Mouse (Mus musculus) G1E (cell line): ENCODE data around the gene Srarp.

Experiments
- CTCF ChIP-seq: IDR thresholded peaks from 2 replicates; pipeline ENCODE4 v1.5.1; 2012; ENCODE audit warnings: low read depth, low read length, inconsistent platforms, mixed read lengths
- GATA1 ChIP-seq: IDR thresholded peaks from 2 replicates; pipeline ENCODE4 v1.6.1; 2012; ENCODE audit warnings: borderline replicate concordance, low read length, inconsistent platforms, mixed read lengths
- POLR2AphosphoS5 ChIP-seq: IDR thresholded peaks from 2 replicates; pipeline ENCODE4 v1.6.1; 2012; ENCODE audit warnings: low read depth, low read length, inconsistent platforms; ENCODE audit not compliant: insufficient replicate concordance
- TAL1 ChIP-seq: conservative IDR thresholded peaks from 2 replicates; pipeline ENCODE4 v1.6.1; 2012; ENCODE audit warnings: low read depth, low read length, inconsistent platforms, mixed read lengths

- TF ChIP-seq CTCF (no peak), GATA1 (no peak), TAL1 (no peak), POLR2AphosphoS5 (no peak)
Measured at GRCm38 (mm10) chr4:141427921-141428320, 8.0 kb downstream of the Srarp start.
